In the genomic region with DNA sequence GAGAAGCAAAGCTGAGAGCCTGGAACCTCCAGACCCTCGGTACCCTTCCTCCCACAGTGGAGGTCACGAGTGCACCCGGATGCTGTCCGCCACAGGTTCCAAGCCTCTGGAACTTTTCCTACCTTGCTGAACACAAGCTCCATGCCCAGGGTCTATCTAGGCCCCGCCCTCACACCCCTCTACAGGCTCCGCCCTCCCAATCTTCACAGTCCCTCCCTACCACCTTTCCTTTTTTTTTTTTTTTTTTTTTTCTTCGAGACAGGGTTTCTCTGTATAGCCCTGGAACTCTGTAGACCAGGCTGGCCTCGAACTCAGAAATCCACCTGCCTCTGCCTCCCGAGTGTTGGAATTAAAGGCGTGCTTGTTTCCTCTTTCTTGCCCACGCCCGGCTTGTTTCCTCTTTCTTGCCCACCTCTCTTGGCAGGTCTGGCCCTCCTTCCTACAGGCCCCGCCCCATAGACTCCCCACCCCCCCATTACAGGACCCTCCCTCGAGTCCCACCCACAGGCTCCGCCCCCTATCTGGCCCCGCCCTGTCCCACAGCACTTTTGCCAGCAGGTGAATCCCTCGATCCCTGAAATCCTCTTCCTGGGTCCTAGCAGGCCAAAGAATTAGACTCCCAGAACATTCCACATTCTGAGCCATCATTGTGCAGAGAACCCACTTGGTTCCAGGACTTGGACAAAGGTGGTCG, we compare ENCODE assay signal across 27 mouse cellular contexts. TPM values are rescaled to one million over a fixed set of nuclear protein-coding genes. Genes with fewer than 3 reads are reported as not detected.
DNase-seq lines count a peak whose midpoint lies in the region; ATAC-seq and TF ChIP-seq lines count a peak whose summit lies in the region.
"Had no signal": no experiment of that assay in that cellular context is flagged by ENCODE, and none has a peak within 500 bp of the region (broad histone marks: within the 10 kb centered on the region; RNA-seq: fewer than 3 reads in every experiment).

A gene (plus strand): TSS at position 680 of the 694 bp plus-strand sequence.

- DNase-seq in testis, postnatal 10 days (ENCODE audit: low spot score) = no peak
- DNase-seq in ES-CJ7 (ENCODE audit: low read depth, low spot score) = peak; percentile 58
- DNase-seq in R1 (ENCODE audit: low read depth, low spot score) = peak; percentile 81
- no peak for DNase-seq in layer of hippocampus, postnatal 36 days
- DNase-seq in thymus, adult 18-20 months = no peak
- DNase-seq: adrenal gland, adult 8-10 months; adrenal gland, postnatal 14 days; adrenal gland, postnatal 36 days; cerebellum, adult 11-12 months; cerebellum, adult 2 months; cerebellum, adult 9-10 months; cerebellum, postnatal 10 days; cerebellum, postnatal 25 days had no signal

- no peak within 1 kb of the TSS for H3K27ac ChIP-seq in testis, adult 2 months (ENCODE audit: control insufficient read depth, insufficient read depth, low read depth, low read length)
- H3K27ac ChIP-seq in forebrain, embryonic 13.5 days = no peak within 1 kb of the TSS
- H3K27ac ChIP-seq: embryonic facial prominence, embryonic 10.5 days; embryonic facial prominence, embryonic 12.5 days had no signal

- peak within 1 kb of the TSS; percentile 80 for H3K4me3 ChIP-seq in testis, adult 2 months (ENCODE audit: control insufficient read depth, low read depth, low read length)
- H3K4me3 ChIP-seq in forebrain, embryonic 13.5 days = no peak within 1 kb of the TSS
- H3K4me3 ChIP-seq: embryonic facial prominence, embryonic 10.5 days; embryonic facial prominence, embryonic 12.5 days had no signal

- 74% methylated on average over 18 of the region's 18 CpGs for WGBS in forebrain, embryonic 13.5 days

- no peak within 1 kb of the TSS for H3K9ac ChIP-seq in forebrain, embryonic 13.5 days
- H3K9ac ChIP-seq: embryonic facial prominence, embryonic 12.5 days had no signal

- no peak within 1 kb of the TSS for H3K4me2 ChIP-seq in forebrain, embryonic 13.5 days
- H3K4me2 ChIP-seq: embryonic facial prominence, embryonic 12.5 days had no signal

- no peaks in the 10 kb centered on the region for H3K27me3 ChIP-seq in testis, adult 2 months (ENCODE audit: control insufficient read depth, insufficient read depth, low read length)
- no peaks in the 10 kb centered on the region for H3K27me3 ChIP-seq in forebrain, embryonic 13.5 days
- H3K27me3 ChIP-seq: Patski had no signal

- no peaks in the 10 kb centered on the region for H3K36me3 ChIP-seq in testis, adult 2 months (ENCODE audit: control insufficient read depth, insufficient read depth, low read length)
- no peaks in the 10 kb centered on the region for H3K36me3 ChIP-seq in forebrain, embryonic 13.5 days (ENCODE audit: poor library complexity, severe bottlenecking)
- H3K36me3 ChIP-seq: embryonic facial prominence, embryonic 10.5 days; embryonic facial prominence, embryonic 12.5 days; G1E had no signal

- no peak for ATAC-seq in forebrain, embryonic 13.5 days
- ATAC-seq: activated CD4-positive, CD25-positive, alpha-beta regulatory T cell, adult 4 months; forebrain, embryonic 14.5 days; forebrain, embryonic 16.5 days; Patski had no signal

- peaks cover 9% of the 10 kb centered on the region for H3K4me1 ChIP-seq in testis, adult 2 months (ENCODE audit: control insufficient read depth, insufficient read depth, low read length)
- no peaks in the 10 kb centered on the region for H3K4me1 ChIP-seq in forebrain, embryonic 13.5 days
- H3K4me1 ChIP-seq: embryonic facial prominence, embryonic 12.5 days had no signal

- TF ChIP-seq POLR2A in testis, adult 2 months (IDR thresholded peaks at IDR 0.05; ENCODE audit: control insufficient read depth, low read depth, low read length) = no peak

- no peak for TF ChIP-seq CTCF in testis, adult 2 months (IDR thresholded peaks at IDR 0.05; ENCODE audit: control insufficient read depth, insufficient read depth, insufficient replicate concordance, low read depth, low read length)

- H3K9me3 ChIP-seq in forebrain, embryonic 13.5 days (replicated peaks) = no peaks in the 10 kb centered on the region
- H3K9me3 ChIP-seq: embryonic facial prominence, embryonic 10.5 days; embryonic facial prominence, embryonic 12.5 days had no signal

RNA-seq across cellular contexts. Expression of the gene that starts here (rescaled TPM):
- polyA plus RNA-seq in testis, adult 2 months (2012; rRNA removed) = 22.5 and 24.5 TPM in 2 replicates
- 0.68 and 1.1 TPM in 2 replicates for polyA plus RNA-seq in forebrain, embryonic 13.5 days (2015; fragmentation: Nextera tagmentation; extraction: Ambion mirVana)
- not detected for total RNA-seq in layer of hippocampus, postnatal 36 days (2021)
- total RNA-seq: adrenal gland, adult 18-20 months; adrenal gland, adult 8-10 months; adrenal gland, postnatal 14 days; adrenal gland, postnatal 36 days had no signal
- polyA plus RNA-seq: activated CD4-positive, CD25-positive, alpha-beta regulatory T cell, adult 4 months; C2C12; cerebellum, adult 2 months; cortical plate, adult 2 months; embryonic facial prominence, embryonic 10.5 days; embryonic facial prominence, embryonic 12.5 days; embryonic facial prominence, embryonic 14.5 days; forebrain, embryonic 11.5 days; G1E; Patski had no signal

Comparison
In these comparisons a context has a peak if more than half of its experiments do, and no peak if none do; other contexts are left out.
1. RNA of the gene that starts here (polyA plus RNA-seq): 22.5 to 24.5 TPM in testis, adult 2 months; 0.68 to 1.1 TPM in forebrain, embryonic 13.5 days; every median in the first group is over 10 times any median in the second.
2. DNase-seq: peak in ES-CJ7 (single experiment) and R1 (single experiment); none in testis, postnatal 10 days (single experiment), layer of hippocampus, postnatal 36 days (0 of 2) and thymus, adult 18-20 months (0 of 2).